In the genomic region with DNA sequence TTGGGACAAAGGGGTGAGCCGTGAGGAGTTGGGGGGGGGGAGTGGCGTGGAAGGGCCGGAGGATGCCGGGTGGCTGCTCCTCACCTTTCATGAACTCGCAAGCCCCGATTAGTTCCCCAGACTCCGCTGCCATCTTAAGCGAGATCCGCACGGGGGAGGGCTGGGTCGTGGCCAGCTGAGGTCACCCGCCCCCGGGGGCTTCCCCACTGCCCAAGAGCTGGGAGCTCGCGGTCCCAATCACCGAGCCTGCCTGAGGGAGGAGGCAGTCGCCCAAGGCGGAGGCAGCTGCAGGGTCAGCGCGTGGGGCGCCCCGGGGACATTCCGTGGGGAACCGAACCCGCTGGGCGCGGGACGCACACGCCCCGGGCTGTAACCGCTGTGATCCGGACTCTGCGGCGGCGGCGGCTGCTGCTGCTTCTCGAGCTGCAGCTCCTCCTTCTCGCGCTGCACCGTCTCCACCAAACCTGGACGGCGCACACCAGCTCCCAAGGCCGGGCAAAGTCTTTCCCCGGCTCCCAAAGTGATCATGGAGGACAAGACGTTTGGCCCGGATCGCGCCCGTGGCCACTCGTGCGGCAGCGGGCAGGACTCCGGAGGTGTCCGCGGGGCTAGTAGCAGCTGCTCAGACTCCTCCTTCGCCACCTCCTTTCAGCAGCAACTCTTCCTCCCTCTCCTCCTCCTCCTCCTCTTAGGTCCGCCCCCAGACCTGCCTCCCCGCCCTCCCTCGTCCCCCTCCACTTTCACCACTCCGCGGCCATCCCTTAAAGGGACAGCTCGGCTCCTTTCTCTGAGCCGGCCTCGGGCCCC, we compare ENCODE assay signal across 8 mouse cellular contexts. TPM values are rescaled to one million over a fixed set of nuclear protein-coding genes. Genes with fewer than 3 reads are reported as not detected.
DNase-seq lines count a peak whose midpoint lies in the region; ATAC-seq lines count a peak whose summit lies in the region.

A gene (minus strand): TSS at position 680 of the 807 bp plus-strand sequence.

- peak within 1 kb of the TSS; percentile 70 for H3K9ac ChIP-seq in hindbrain, embryonic 15.5 days

- 0% methylated on average over 61 of the region's 64 CpGs for WGBS in hindbrain, embryonic 15.5 days

- peak within 1 kb of the TSS; percentile 79 for H3K4me3 ChIP-seq in hindbrain, embryonic 15.5 days

- H3K9me3 ChIP-seq in hindbrain, embryonic 15.5 days: no peaks in the 10 kb centered on the region

- H3K27me3 ChIP-seq in hindbrain, embryonic 15.5 days: no peaks in the 10 kb centered on the region

- DNase-seq in adipocyte (ENCODE audit: low spot score): peak; percentile 88
- peak; percentile 55 to 61 for DNase-seq in cerebellum, postnatal 36 days
- DNase-seq in frontal cortex, postnatal 36 days (ENCODE audit: low spot score in 2 of 2): peak; percentile 52 to 55
- DNase-seq in left cerebral cortex, adult 9 months (ENCODE audit: low spot score in 2 of 2): peak; percentile 14 to 48
- DNase-seq in right cerebral cortex, postnatal 25 days: peak; percentile 54
- DNase-seq in yolk sac, embryonic 10.5 days (ENCODE audit: low spot score): peak; percentile 96

- no peaks in the 10 kb centered on the region for H3K36me3 ChIP-seq in hindbrain, embryonic 15.5 days

- peak within 1 kb of the TSS; percentile 79 for H3K27ac ChIP-seq in hindbrain, embryonic 15.5 days (replicated peaks)

- peak within 1 kb of the TSS; percentile 99 for H3K4me2 ChIP-seq in hindbrain, embryonic 15.5 days

- peak; percentile 93 for ATAC-seq in hindbrain, embryonic 15.5 days (ENCODE audit: low FRiP score, low read depth)
- peak; percentile 72 for ATAC-seq in megakaryocyte progenitor cell, adult 5-6 weeks (replicated peaks; ENCODE audit: poor library complexity)

- peaks cover 29% of the 10 kb centered on the region for H3K4me1 ChIP-seq in hindbrain, embryonic 15.5 days (replicated peaks)

RNA-seq across cellular contexts. Expression of the gene that starts here (rescaled TPM):
- 3.4 and 3.9 TPM in 2 replicates for polyA plus RNA-seq in hindbrain, embryonic 15.5 days (2015; fragmentation: Nextera tagmentation; extraction: Ambion mirVana)
- total RNA-seq in megakaryocyte progenitor cell, adult 5-6 weeks (2015): 26.7 and 28.5 TPM in 2 replicates
- total RNA-seq in megakaryocyte progenitor cell, adult 5-6 weeks (2017): 25.9 and 30.7 TPM in 2 replicates

Comparison
In these comparisons a context has a peak if more than half of its experiments do, and no peak if none do; other contexts are left out.
1. Peak in every context shown above with its lines: DNase-seq, ATAC-seq, H3K4me3 ChIP-seq and H3K27ac ChIP-seq.
2. DNase-seq: peak in every context shown above with its lines; median percentile 96 in yolk sac, embryonic 10.5 days; 88 in adipocyte; 58 in cerebellum, postnatal 36 days; 54 in right cerebral cortex, postnatal 25 days; 54 in frontal cortex, postnatal 36 days; 31 in left cerebral cortex, adult 9 months.